Mouse (Mus musculus) midbrain, embryonic 16.5 days (tissue): Measurements from ENCODE around the gene Ggact. TPM values are rescaled to one million over a fixed set of nuclear protein-coding genes. Genes with fewer than 3 reads are reported as not detected.

Experiments used
- ATAC-seq: fragments of 200-750 bp; cut with Nextera tagmentation; 2 replicates; pipeline ENCODE4 v1.8.0; 2017; ENCODE audit warnings: moderate TSS enrichment
- H3K27ac ChIP-seq: fragments of 300-500 bp; sonication (generic); 2 replicates; pipeline ENCODE4 v1.5.1; 2014; ENCODE audit warnings: mild to moderate bottlenecking, low read length, mixed read lengths
- H3K27me3 ChIP-seq: fragments of 300-500 bp; sonication (generic); 2 replicates; pipeline ENCODE4 v1.6.1; 2014; ENCODE audit warnings: low read depth, low read length, mixed read lengths; ENCODE audit not compliant: control insufficient read depth, insufficient read depth
- H3K36me3 ChIP-seq: fragments of 300-500 bp; sonication (generic); 2 replicates; pipeline ENCODE4 v1.6.1; 2014; ENCODE audit warnings: mild to moderate bottlenecking, low read length, moderate library complexity, mixed read lengths; ENCODE audit not compliant: control insufficient read depth, insufficient read depth
- H3K4me1 ChIP-seq: fragments of 300-500 bp; sonication (generic); 2 replicates; pipeline ENCODE4 v1.6.1; 2014; ENCODE audit warnings: mild to moderate bottlenecking, low read length, mixed read lengths; ENCODE audit not compliant: control insufficient read depth, insufficient read depth
- H3K4me2 ChIP-seq: fragments of 300-500 bp; sonication (generic); 2 replicates; pipeline ENCODE4 v1.6.1; 2014; ENCODE audit warnings: mild to moderate bottlenecking, low read length, mixed read lengths
- H3K4me3 ChIP-seq: fragments of 300-500 bp; sonication (generic); 2 replicates; pipeline ENCODE4 v1.5.1; 2014; ENCODE audit warnings: low read depth, mild to moderate bottlenecking, low read length, moderate library complexity, mixed read lengths
- H3K9ac ChIP-seq: fragments of 300-500 bp; sonication (generic); 2 replicates; pipeline ENCODE4 v1.6.1; 2014; ENCODE audit warnings: low read depth, low read length, mixed read lengths
- H3K9me3 ChIP-seq: fragments of 300-500 bp; sonication (generic); replicated peaks from 2 replicates; pipeline ENCODE4 v1.6.1; 2014; ENCODE audit warnings: mild to moderate bottlenecking, low read length, mixed read lengths; ENCODE audit not compliant: control insufficient read depth, poor library complexity, severe bottlenecking
- WGBS: fragments of 180-500 bp; shearing (Covaris S2); extraction: QIAGEN DNeasy Blood & Tissue Kit; methylation state at CpG from one replicate; pipeline ENCODE4 v1.1.7; 2014; 5-methylcytosine and 5-hydroxymethylcytosine counted together
- polyA plus RNA-seq: library from polyadenylated mRNA; unstranded; fragments of >200 nt; fragmentation: Nextera tagmentation; extraction: Ambion mirVana; gene quantifications from 2 replicates; pipeline ENCODE4 v1.2.1, GENCODE M21; 2015

Ggact gene
- polyA plus RNA-seq, 1 experiment from 2014 or later, result 8.7 TPM

DNA sequence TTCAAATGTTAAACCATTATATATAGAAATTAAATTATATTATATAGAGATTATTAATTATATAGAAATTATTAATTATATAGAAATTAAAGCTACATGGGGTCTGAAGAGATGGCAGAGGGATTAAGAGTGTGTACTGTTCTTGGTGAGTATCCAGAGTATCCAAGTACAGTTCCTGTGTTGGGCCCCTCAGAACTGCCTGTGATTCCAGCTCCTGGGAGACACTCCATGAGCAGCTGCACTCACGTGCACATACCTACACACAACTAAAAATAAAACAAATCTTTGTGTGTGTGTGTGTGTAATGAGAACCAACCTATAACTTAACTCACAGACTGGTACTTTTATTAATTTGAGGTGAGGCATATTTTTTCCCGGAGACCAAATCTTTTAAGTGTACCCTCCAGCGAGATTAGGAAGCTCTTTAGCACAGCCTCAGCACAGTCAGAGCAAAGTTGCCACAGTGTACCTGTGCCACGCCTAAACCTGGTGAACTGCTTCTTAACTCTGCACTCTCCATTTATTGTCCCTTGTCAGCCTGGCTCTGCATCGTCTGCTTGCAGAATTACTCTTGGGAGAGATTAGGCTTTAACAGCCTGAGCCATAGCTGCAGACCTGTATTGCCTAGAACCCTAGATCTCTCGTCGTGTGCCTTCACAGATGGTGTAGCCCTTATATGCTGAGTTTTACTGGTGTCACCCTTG is 77.9 kb downstream of the Ggact start:
- H3K27ac ChIP-seq, result no peak overlapping the region
- ATAC-seq, result no peak
- no peak overlapping the region for H3K4me2 ChIP-seq
- H3K9me3 ChIP-seq, result no peaks in the 10 kb centered on the region
- peaks cover 2% of the 10 kb centered on the region; the same call in 1 of the 2 replicates for H3K36me3 ChIP-seq
- 62% methylated on average over 7 of the region's 7 CpGs for WGBS
- H3K4me3 ChIP-seq, result no peak overlapping the region
- H3K27me3 ChIP-seq, result no peaks in the 10 kb centered on the region
- no peaks in the 10 kb centered on the region for H3K4me1 ChIP-seq
- H3K9ac ChIP-seq, result no peak overlapping the region

DNA sequence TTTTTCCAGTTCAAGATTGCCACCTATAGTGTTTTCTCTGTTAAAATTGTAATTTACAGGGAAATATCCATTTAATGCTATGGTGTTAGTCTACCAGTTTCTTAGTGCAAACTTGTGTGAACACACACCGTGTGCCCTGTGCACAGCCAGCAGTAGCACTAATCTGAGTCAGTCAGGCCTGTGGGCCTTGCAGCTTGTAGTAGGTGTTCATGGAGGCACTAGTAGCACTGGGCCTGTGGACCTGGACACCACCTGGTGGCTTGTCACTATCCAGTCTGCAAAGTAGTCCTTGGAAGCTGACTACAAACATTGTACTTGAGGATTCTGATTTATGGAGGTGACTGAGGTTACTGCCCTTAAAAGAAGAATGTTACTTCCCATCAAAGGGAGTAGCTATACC is 78.8 kb downstream of the Ggact start:
- H3K9me3 ChIP-seq, result no peaks in the 10 kb centered on the region
- WGBS, result 100% methylated on average over 1 of the region's 1 CpGs
- no peaks in the 10 kb centered on the region for H3K27me3 ChIP-seq
- H3K4me3 ChIP-seq, result no peak overlapping the region
- no peaks in the 10 kb centered on the region for H3K4me1 ChIP-seq
- H3K9ac ChIP-seq, result no peak overlapping the region
- H3K36me3 ChIP-seq, result peaks cover 2% of the 10 kb centered on the region; the same call in 1 of the 2 replicates
- no peak overlapping the region for H3K27ac ChIP-seq
- no peak for ATAC-seq
- no peak overlapping the region for H3K4me2 ChIP-seq

DNA sequence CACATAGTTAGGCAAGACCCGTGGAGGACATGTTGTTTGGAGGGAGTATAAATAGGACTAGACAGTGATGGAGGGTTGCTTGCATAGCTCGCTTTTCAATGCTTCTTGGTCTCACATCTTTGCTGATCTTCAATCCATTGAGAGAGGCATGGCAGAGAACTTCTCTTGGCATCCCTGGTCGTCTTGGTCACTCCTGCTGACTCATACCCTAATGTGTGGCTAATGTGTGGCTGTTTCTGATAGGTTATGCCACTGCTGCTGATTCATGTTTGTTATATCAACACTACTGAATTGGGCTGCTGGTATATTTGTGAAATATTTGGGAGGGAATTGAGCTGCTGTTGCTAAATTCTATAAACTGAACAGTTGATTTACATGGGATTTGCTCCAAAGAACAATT is 79.9 kb downstream of the Ggact start:
- Histone ChIP-seq H3K36me3 (peaks cover 2% of the 10 kb centered on the region; the same call in 1 of the 2 replicates), H3K4me3 (no peak overlapping the region), H3K9ac (no peak overlapping the region), H3K9me3 (no peaks in the 10 kb centered on the region), H3K27ac (no peak overlapping the region), H3K27me3 (no peaks in the 10 kb centered on the region), H3K4me1 (no peaks in the 10 kb centered on the region), H3K4me2 (no peak overlapping the region)
- ATAC-seq, result no peak
- 89% methylated on average over 3 of the region's 3 CpGs for WGBS

DNA sequence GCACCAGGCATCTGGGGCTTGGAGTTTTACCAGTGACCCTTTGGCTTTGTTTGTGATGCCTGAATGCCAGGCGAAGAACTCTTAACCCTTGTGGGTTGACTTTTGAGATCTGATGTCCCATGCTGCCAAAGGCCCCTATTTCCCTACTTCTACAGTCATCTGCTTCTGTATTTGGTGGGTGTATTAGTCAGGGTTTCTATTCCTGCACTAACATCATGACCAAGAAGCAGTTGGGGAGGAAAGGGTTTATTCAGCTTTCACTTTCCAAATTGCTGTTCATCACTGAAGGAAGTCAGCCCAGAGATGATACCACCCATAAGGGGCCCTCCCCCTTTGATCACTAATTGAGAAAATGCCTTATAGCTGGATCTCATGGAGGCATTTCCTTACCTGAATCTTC is 83.1 kb downstream of the Ggact start:
- Histone ChIP-seq H3K9ac (no peak overlapping the region), H3K27me3 (no peaks in the 10 kb centered on the region), H3K36me3 (peaks cover 2% of the 10 kb centered on the region; the same call in 1 of the 2 replicates), H3K9me3 (no peaks in the 10 kb centered on the region), H3K4me2 (no peak overlapping the region), H3K4me3 (no peak overlapping the region), H3K27ac (no peak overlapping the region), H3K4me1 (no peaks in the 10 kb centered on the region)
- ATAC-seq, result no peak
- WGBS, result 89% methylated on average over 1 of the region's 1 CpGs

DNA sequence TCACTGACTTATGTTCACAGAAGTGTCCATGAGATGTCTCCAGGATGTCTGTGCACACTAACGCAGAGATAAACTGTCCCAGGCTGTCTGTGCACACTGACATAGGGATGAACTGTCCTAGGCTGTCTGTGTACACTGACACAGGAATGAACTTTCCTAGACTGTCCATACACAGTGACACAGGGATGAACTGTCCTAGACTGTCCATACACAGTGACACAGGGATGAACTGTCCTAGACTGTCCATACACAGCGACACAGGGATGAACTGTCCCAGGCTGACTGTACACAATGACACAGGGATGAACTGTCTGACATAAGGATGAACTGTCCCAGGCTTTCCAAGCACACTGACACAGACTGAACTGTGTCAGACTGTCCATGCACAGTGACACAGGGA is 88.1 kb downstream of the Ggact start:
- Histone ChIP-seq H3K9ac (no peak overlapping the region), H3K4me3 (no peak overlapping the region), H3K9me3 (no peaks in the 10 kb centered on the region), H3K36me3 (no peaks in the 10 kb centered on the region), H3K27ac (no peak overlapping the region), H3K27me3 (no peaks in the 10 kb centered on the region), H3K4me1 (no peaks in the 10 kb centered on the region), H3K4me2 (no peak overlapping the region)
- no peak for ATAC-seq
- WGBS, result 94% methylated on average over 2 of the region's 2 CpGs

DNA sequence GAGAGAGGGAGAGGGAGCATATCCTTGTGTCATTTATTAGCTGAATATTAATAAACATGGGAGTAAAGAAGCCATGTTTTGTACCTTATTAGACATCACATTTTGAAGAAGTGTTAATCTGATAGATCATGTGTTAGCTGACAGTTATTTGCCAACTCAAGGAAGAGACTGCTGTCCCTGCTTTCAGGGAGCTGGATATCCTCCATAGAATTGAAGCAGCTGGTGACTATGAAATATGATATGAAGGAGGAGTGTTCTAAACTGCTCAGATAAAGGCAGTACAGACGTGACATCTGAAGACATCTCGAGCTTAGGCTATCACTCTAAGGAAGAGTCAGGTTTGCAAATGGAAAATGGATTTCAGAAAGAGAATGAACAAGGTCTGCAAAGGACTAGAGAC is 89.8 kb downstream of the Ggact start:
- ATAC-seq, result no peak
- Histone ChIP-seq H3K4me1 (no peaks in the 10 kb centered on the region), H3K4me3 (no peak overlapping the region), H3K4me2 (no peak overlapping the region), H3K9ac (no peak overlapping the region), H3K27me3 (no peaks in the 10 kb centered on the region), H3K36me3 (no peaks in the 10 kb centered on the region), H3K9me3 (no peaks in the 10 kb centered on the region), H3K27ac (no peak overlapping the region)
- 80% methylated on average over 2 of the region's 2 CpGs for WGBS

DNA sequence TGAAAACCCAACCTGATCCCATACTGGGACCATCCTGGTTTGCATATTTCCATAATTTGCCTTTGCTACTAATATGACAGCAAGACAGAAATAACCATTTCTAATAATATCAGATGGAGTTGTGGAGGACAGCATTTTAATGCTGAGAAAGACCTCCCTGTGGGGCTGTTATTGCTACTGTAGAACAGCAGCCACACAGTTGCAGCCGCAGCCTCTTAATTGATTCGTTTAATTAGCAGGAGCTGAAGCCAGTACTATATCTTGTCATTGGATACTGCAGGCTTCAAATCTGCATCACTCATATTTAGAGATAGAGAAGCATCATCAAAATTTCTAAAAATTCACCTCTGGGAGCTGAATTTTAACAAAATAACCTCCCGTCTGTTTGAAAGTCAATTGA is 92.6 kb downstream of the Ggact start:
- no peak for ATAC-seq
- Histone ChIP-seq H3K9me3 (no peaks in the 10 kb centered on the region), H3K27ac (no peak overlapping the region), H3K4me1 (no peaks in the 10 kb centered on the region), H3K36me3 (no peaks in the 10 kb centered on the region), H3K9ac (no peak overlapping the region), H3K4me2 (no peak overlapping the region), H3K27me3 (no peaks in the 10 kb centered on the region), H3K4me3 (no peak overlapping the region)
- WGBS, result 72% methylated on average over 3 of the region's 3 CpGs

DNA sequence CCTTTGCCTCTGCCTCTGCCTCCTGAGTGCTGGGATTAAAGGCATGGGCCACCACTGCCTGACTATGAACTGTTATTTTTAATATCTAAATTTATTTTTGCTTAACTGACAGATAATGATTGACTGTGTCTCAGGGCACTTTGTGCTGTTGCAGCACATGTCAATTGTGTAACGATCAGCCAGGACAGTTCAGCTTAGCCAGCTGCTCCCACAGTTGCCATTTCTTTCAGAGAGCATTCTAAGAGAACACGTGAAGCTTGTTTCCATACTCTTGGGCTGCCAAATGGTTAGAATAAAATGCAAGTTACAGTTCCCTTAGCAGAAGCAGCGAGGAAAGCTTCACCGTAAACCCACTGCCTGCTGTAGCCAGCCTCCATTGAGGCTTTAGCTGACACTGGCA is 113.3 kb downstream of the Ggact start:
- H3K9me3 ChIP-seq, result no peaks in the 10 kb centered on the region
- H3K27ac ChIP-seq, result no peak overlapping the region
- no peak overlapping the region for H3K9ac ChIP-seq
- no peaks in the 10 kb centered on the region for H3K4me1 ChIP-seq
- WGBS, result 79% methylated on average over 4 of the region's 4 CpGs
- H3K4me3 ChIP-seq, result no peak overlapping the region
- no peaks in the 10 kb centered on the region for H3K27me3 ChIP-seq
- no peak for ATAC-seq
- no peaks in the 10 kb centered on the region for H3K36me3 ChIP-seq
- no peak overlapping the region for H3K4me2 ChIP-seq

DNA sequence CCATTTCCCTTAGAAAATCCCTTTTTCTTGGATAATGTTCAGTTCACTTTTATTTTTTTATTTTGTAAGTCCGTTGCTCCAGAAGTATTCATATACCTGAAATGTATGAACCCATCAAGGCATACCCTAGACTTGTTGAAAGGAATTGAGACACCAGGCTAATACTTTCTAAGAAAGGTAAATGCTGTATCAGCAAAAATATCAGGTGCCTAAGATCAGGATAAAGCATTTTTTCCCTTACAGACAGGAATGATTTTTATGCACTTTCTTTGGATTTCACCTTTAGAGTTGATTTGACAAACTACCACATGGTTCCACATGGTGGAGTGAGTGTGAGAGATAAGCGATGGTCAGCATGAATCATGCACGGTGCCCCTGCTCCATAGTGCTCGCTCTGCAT is 120.2 kb downstream of the Ggact start:
- H3K27me3 ChIP-seq, result no peaks in the 10 kb centered on the region
- no peak overlapping the region for H3K4me3 ChIP-seq
- H3K9ac ChIP-seq, result no peak overlapping the region
- 93% methylated on average over 4 of the region's 4 CpGs for WGBS
- ATAC-seq, result no peak
- H3K9me3 ChIP-seq, result no peaks in the 10 kb centered on the region
- H3K4me2 ChIP-seq, result no peak overlapping the region
- H3K36me3 ChIP-seq, result no peaks in the 10 kb centered on the region
- no peak overlapping the region for H3K27ac ChIP-seq
- no peaks in the 10 kb centered on the region for H3K4me1 ChIP-seq
